Mouse (Mus musculus) liver, adult 2 months (tissue): ENCODE data around the gene Plcb2. TPM values are rescaled to one million over a fixed set of nuclear protein-coding genes. Genes with fewer than 3 reads are reported as not detected.

Experiments
- DNase-seq: peaks from one replicate; pipeline ENCODE4 v3.0.0-alpha.2; 2011; ENCODE audit warnings: low read depth, low spot score; ENCODE audit errors: extremely low read depth
- H3K27ac ChIP-seq: fragments of 200-500 bp; replicated peaks from 2 replicates; pipeline ENCODE4 v1.5.1; 2012; ENCODE audit warnings: low read depth, mild to moderate bottlenecking, control low read depth, inconsistent platforms, low read length; ENCODE audit not compliant: insufficient read depth
- H3K27me3 ChIP-seq: fragments of 200-500 bp; 2 replicates; pipeline ENCODE4 v1.6.1; 2012; ENCODE audit warnings: mild to moderate bottlenecking, moderate library complexity, low read length, inconsistent platforms; ENCODE audit not compliant: control insufficient read depth, insufficient read depth
- H3K36me3 ChIP-seq: fragments of 200-500 bp; 2 replicates; pipeline ENCODE4 v1.6.1; 2012; ENCODE audit warnings: low read length, inconsistent platforms; ENCODE audit not compliant: control insufficient read depth, insufficient read depth
- H3K4me1 ChIP-seq: fragments of 200-500 bp; 2 replicates; pipeline ENCODE4 v1.6.1; 2011; ENCODE audit warnings: low read length; ENCODE audit not compliant: control insufficient read depth, insufficient read depth
- H3K4me3 ChIP-seq: fragments of 200-500 bp; 2 replicates; pipeline ENCODE4 v1.5.1; 2011; ENCODE audit warnings: low read depth, mild to moderate bottlenecking, control low read depth, low read length, moderate library complexity; ENCODE audit not compliant: insufficient read depth
- H3K79me2 ChIP-seq: fragments of 200-500 bp; 2 replicates; pipeline ENCODE4 v1.6.1; 2012; ENCODE audit warnings: inconsistent platforms, mild to moderate bottlenecking, low read length, moderate library complexity; ENCODE audit not compliant: control insufficient read depth, insufficient read depth
- H3K9ac ChIP-seq: fragments of 200-500 bp; 2 replicates; pipeline ENCODE4 v1.6.1; 2012; ENCODE audit warnings: low read depth, mild to moderate bottlenecking, control low read depth, inconsistent platforms, low read length
- CTCF ChIP-seq: fragments of 200-500 bp; IDR thresholded peaks from 2 replicates; pipeline ENCODE4 v1.5.1; 2011; ENCODE audit warnings: low read depth, low read length, control low read depth
- POLR2A ChIP-seq: fragments of 200-500 bp; IDR thresholded peaks from 2 replicates; pipeline ENCODE4 v1.6.1; 2011; ENCODE audit warnings: low read length, control low read depth; ENCODE audit not compliant: insufficient read depth; ENCODE audit errors: extremely low read depth
- WGBS: fragments of 180-500 bp; shearing (Covaris S2); methylation state at CpG from one replicate; pipeline ENCODE4 v1.1.7; 2018; 5-methylcytosine and 5-hydroxymethylcytosine counted together
- polyA plus RNA-seq: library from polyadenylated mRNA; depleted of rRNA; stranded (reverse); fragments of >200 nt; gene quantifications from 2 replicates; pipeline ENCODE4 v1.2.3, GENCODE M21; 2012
- total RNA-seq: library from RNA; depleted of rRNA; stranded (reverse); fragments of >200 nt; gene quantifications from 2 replicates; pipeline ENCODE4 v1.2.3, GENCODE M21; 2014

Plcb2 gene
- total and polyA plus RNA-seq, 2 experiments: 0.80 to 1.2 TPM

GRCm38 (mm10) chr2:118755407-118755806 lies 27.2 kb upstream of the Plcb2 start:
- no peak for DNase-seq
- no peak for TF ChIP-seq CTCF
- no peak overlapping the region for H3K27ac ChIP-seq
- no peak overlapping the region for H3K4me3 ChIP-seq
- no peaks in the 10 kb centered on the region for H3K36me3 ChIP-seq
- peaks cover 2% of the 10 kb centered on the region; the same call in 1 of the 2 replicates for H3K4me1 ChIP-seq
- H3K79me2 ChIP-seq: no peaks in the 10 kb centered on the region
- no peak overlapping the region for H3K9ac ChIP-seq
- WGBS: 83% methylated on average over 6 of the region's 6 CpGs
- no peaks in the 10 kb centered on the region for H3K27me3 ChIP-seq

- H3K27me3 ChIP-seq: no peaks in the 10 kb centered on the region
- H3K36me3 ChIP-seq: 0 out of 2 replicates have a peak, but pooled peaks cover 2% of the 10 kb centered on the region
- H3K27ac ChIP-seq: no peak overlapping the region
- no peaks in the 10 kb centered on the region for H3K79me2 ChIP-seq
- no peak overlapping the region for H3K9ac ChIP-seq
- H3K4me3 ChIP-seq: no peak overlapping the region
- DNase-seq: no peak
- H3K4me1 ChIP-seq: peaks cover 2% of the 10 kb centered on the region; the same call in 1 of the 2 replicates
- 91% methylated on average over 5 of the region's 5 CpGs for WGBS
- no peak for TF ChIP-seq CTCF
- no peak for TF ChIP-seq POLR2A
These were observed 25.9 kb upstream of the Plcb2 start for GRCm38 (mm10) chr2:118754143-118754542.

GRCm38 (mm10) chr2:118752792-118753108 lies 24.5 kb upstream of the Plcb2 start:
- no peak for DNase-seq
- WGBS: 72% methylated on average over 4 of the region's 4 CpGs
- peak overlapping the region; percentile 13; the same call in 1 of the 2 replicates for H3K27ac ChIP-seq
- no peak overlapping the region for H3K9ac ChIP-seq
- TF ChIP-seq POLR2A (no peak), CTCF (no peak)
- H3K4me1 ChIP-seq: peaks cover 2% of the 10 kb centered on the region; the same call in 1 of the 2 replicates
- no peaks in the 10 kb centered on the region for H3K27me3 ChIP-seq
- 0 out of 2 replicates have a peak, but pooled peaks cover 2% of the 10 kb centered on the region for H3K36me3 ChIP-seq
- H3K4me3 ChIP-seq: no peak overlapping the region
- no peaks in the 10 kb centered on the region for H3K79me2 ChIP-seq

GRCm38 (mm10) chr2:118751896-118752791 lies 23.9 kb upstream of the Plcb2 start:
- 64% methylated on average over 16 of the region's 16 CpGs for WGBS
- Histone ChIP-seq H3K27me3 (no peaks in the 10 kb centered on the region), H3K27ac (peak overlapping the region; percentile 13; the same call in 1 of the 2 replicates), H3K4me3 (no peak overlapping the region), H3K79me2 (no peaks in the 10 kb centered on the region), H3K4me1 (peaks cover 2% of the 10 kb centered on the region; the same call in 1 of the 2 replicates), H3K9ac (no peak overlapping the region), H3K36me3 (0 out of 2 replicates have a peak, but pooled peaks cover 2% of the 10 kb centered on the region)
- no peak for TF ChIP-seq POLR2A
- no peak for TF ChIP-seq CTCF
- no peak for DNase-seq

- Histone ChIP-seq H3K27me3 (no peaks in the 10 kb centered on the region), H3K4me1 (peaks cover 2% of the 10 kb centered on the region; the same call in 1 of the 2 replicates), H3K36me3 (0 out of 2 replicates have a peak, but pooled peaks cover 2% of the 10 kb centered on the region), H3K27ac (no peak overlapping the region), H3K4me3 (no peak overlapping the region), H3K79me2 (0 out of 2 replicates have a peak, but pooled peaks cover 8% of the 10 kb centered on the region), H3K9ac (no peak overlapping the region)
- no peak for DNase-seq
- TF ChIP-seq POLR2A (no peak), CTCF (no peak)
- WGBS: 89% methylated on average over 8 of the region's 8 CpGs
These were observed 22.2 kb upstream of the Plcb2 start for GRCm38 (mm10) chr2:118750476-118750875.
